Mouse (Mus musculus): ENCODE data around the gene Eaf2. TPM values are rescaled to one million over a fixed set of nuclear protein-coding genes. Genes with fewer than 3 reads are reported as not detected.

Eaf2 gene
- polyA plus RNA-seq (2017; shearing (Covaris generic)): 0.87 TPM

DNA sequence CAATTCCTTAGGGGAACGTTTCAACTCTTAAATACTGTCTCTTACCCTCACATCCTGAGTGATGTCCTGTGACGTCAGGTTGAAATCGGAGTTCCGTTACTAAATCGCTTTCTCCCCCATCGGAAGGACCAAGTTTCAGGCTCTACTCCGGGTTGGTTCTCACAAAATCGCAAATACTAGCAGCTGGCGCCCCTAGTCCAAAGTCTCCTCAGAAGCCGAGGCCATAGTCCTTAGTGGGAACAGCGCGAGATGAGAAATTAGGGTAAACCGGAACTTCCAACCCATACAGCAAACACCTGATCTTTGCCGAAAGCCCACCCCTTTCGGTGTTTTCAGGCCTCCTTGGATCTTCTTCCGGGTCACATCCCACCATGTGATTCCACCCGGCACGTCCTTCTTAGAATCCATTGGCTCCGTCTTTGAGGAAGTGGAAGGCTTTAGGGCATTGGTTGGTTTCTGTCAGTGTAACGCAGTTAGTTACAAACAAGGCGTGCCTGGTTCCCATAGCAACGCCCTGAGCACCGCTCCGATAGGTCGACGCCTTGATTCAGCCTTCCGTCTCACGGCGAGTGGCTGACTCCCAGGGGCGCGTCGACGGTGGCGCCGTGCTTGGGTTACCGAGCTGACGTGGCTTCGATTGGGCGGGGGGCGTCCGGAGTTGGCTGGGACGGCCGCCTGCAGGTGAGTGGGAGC lies at the start of gene Eaf2, which contains the start of gene Golgb1:
Gene Eaf2, minus strand, starts transcription at position 421 of the 693 bp plus-strand sequence.
Gene Golgb1, plus strand, starts transcription at position 558 of the 693 bp plus-strand sequence.

DNA sequence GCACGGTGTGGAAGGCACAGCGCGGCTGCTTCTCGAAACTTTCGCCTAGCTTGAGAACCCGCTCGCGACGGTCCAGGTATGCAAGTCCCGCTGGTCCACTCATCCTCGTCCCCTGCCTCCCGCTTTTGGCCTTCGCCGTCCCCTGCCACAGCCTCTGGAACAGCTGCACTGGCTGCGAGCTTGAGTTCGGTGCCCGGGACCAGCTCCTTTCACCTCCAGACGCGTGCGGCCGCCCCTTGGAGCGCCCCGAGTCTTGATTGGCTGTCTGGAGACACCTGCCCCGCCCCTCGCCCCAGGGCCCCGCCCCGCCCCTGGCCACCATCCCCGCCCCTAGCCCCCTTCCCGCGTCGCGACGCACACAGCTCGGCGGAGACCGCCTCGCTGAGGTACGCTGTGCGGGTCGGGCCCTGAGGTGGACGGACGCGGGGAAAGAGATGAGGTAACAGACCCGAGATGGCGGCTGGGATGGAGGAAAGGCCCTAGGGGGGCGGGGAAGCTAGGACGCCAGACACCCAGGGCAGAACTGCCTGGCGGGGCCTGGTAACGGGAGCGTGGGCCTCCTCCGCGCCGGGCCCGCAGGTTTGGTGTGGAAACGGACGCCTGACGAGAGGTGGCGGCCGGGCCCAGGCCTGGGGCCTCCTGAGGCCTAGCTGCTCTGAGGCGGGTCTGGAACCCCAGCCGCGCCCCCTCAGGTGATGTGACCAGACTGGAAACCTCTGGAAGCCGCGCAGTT lies 46.6 kb downstream of the Eaf2 start, which contains the start of gene Iqcb1:
Gene Iqcb1, plus strand, starts transcription at position 332 of the 733 bp plus-strand sequence.

DNA sequence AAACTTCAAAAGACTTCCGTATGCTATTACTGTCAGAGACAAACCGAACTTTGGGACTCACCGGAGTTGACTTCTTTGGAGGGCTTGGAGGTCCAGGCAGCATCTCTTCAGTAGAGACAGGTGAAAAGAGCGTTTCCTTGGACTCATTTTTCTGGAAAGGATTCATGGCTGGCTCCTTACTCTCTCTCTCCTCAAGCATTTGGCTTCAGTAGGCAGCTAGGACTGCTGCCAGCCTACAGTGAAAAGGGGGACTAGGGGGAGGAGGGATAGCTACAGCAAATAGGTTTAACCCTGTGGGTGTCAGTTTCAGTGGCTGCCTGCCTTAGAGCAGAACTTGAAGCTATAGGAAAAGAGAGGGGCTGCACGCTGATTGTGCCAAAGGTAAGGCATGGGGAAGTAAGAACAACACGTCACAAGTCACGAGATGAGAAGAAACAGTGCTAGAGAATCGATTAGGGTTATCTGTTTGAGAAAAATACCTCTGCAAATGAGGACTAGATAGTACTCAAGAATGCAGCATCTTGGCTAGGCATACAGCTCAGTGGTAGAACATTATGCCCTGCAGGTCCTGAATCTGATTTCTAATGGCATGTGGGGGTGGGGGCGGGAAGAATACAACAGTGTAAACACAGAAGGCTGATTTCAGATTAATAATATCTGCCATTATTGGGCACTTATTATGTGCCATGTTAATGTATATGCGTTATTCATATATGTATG lies 90.0 kb downstream of the Eaf2 start, which contains the start of gene Slc15a2:
Gene Slc15a2, minus strand, starts transcription at position 369 of the 720 bp plus-strand sequence.

Other genes starting within 250 kb of the Eaf2 start
- gene Cd86, start 208.9 kb downstream of the Eaf2 start, polyA plus RNA-seq (2017; shearing (Covaris generic)): 56.2 TPM
- gene Ildr1, start 181.0 kb downstream of the Eaf2 start, polyA plus RNA-seq (2017; shearing (Covaris generic)): 11.0 TPM
- 3.3 TPM for gene Slc15a2, start 90.0 kb downstream of the Eaf2 start, polyA plus RNA-seq (2017; shearing (Covaris generic))
- gene Iqcb1, start 46.6 kb downstream of the Eaf2 start, polyA plus RNA-seq (2017; shearing (Covaris generic)): 15.3 TPM
- gene Golgb1, start 137 bp upstream of the Eaf2 start, polyA plus RNA-seq (2017; shearing (Covaris generic)): 44.0 TPM
- gene Hcls1, start 60.0 kb upstream of the Eaf2 start, polyA plus RNA-seq (2017; shearing (Covaris generic)): 219 TPM
- 0.09 TPM for gene Fbxo40, start 115.5 kb upstream of the Eaf2 start, polyA plus RNA-seq (2017; shearing (Covaris generic))
- gene Polq, start 136.8 kb upstream of the Eaf2 start, polyA plus RNA-seq (2017; shearing (Covaris generic)): 1.9 TPM